Mouse (Mus musculus) brain, embryonic 14.5 days (tissue): ENCODE data around the gene Tpcn2.

ENCODE experiments used
- CTCF ChIP-seq: fragments of 200-500 bp; IDR thresholded peaks from 2 replicates; pipeline ENCODE4 v1.5.1; 2012; ENCODE audit warnings: inconsistent platforms, mild to moderate bottlenecking, moderate library complexity, borderline replicate concordance; ENCODE audit not compliant: insufficient read depth, insufficient read length; ENCODE audit errors: extremely low read depth
- POLR2A ChIP-seq: fragments of 200-500 bp; IDR thresholded peaks from 2 replicates; pipeline ENCODE4 v1.6.1; 2012; ENCODE audit warnings: mild to moderate bottlenecking, inconsistent platforms, borderline replicate concordance; ENCODE audit not compliant: poor library complexity, insufficient read depth, insufficient read length, severe bottlenecking; ENCODE audit errors: extremely low read depth

DNA sequence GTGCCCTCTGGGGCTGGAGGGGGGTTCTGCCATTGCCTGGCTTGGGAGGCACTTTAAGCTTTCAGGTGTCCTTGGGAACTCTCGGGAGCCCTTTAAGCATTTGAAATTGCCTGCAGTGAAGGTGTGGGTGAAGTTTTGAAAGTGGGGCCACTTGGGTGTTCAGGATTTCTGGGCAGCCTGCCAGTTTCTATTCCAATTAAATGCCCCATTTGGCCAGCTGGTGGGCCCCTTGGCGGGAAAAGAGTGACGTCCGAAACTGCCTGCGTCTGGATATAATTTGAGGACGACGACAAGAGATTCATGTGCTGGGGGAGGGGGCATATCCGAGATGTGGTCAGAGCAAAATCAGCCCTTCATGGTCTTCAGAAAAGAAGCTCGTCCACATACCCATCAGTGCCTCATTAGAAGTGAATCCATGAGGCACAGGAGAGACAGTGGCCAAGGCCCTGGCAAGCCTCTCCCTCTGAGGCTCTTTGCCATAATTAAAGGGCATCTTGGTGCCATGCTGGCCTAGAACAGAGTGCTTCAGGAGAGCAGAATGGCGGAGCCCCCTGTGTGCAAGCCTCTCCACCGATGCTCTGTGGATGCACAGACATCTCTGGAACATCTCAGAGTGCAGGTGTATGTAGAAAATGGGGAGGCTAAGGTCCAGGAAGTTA lies 102.3 kb downstream of the Tpcn2 start:
- TF ChIP-seq CTCF (no peak), POLR2A (no peak)
